ENCODE assay signal across 13 mouse cellular contexts in genomic region chr8:104866844-104867531, GRCm38 (mm10). TPM values are rescaled to one million over a fixed set of nuclear protein-coding genes. Genes with fewer than 3 reads are reported as not detected.
"Had no signal": no experiment of that assay in that cellular context is flagged by ENCODE, and none has a peak within 500 bp of the region (broad histone marks: within the 10 kb centered on the region; RNA-seq: fewer than 3 reads in every experiment).

No protein-coding gene starts in this region.

RNA-seq across cellular contexts. Expression of gene Ces2c, which starts 20.1 kb away (rescaled TPM):
- total RNA-seq: layer of hippocampus, adult 8-10 months; layer of hippocampus, postnatal 10 days; layer of hippocampus, postnatal 36 days; left cerebral cortex, adult 2 months; left cerebral cortex, postnatal 10 days; left cerebral cortex, postnatal 36 days had no signal
- polyA plus RNA-seq: limb, embryonic 11.5 days; liver, embryonic 13.5 days; lung, embryonic 15.5 days; midbrain, embryonic 12.5 days; midbrain, embryonic 15.5 days; neural tube, embryonic 12.5 days; neural tube, embryonic 15.5 days had no signal

RNA-seq across cellular contexts. Expression of gene Ces2e, which starts 59.1 kb away (rescaled TPM):
- total RNA-seq: layer of hippocampus, adult 8-10 months; layer of hippocampus, postnatal 36 days; left cerebral cortex, adult 2 months; left cerebral cortex, postnatal 36 days had no signal
- polyA plus RNA-seq: limb, embryonic 11.5 days; midbrain, embryonic 12.5 days; midbrain, embryonic 15.5 days; neural tube, embryonic 12.5 days; neural tube, embryonic 15.5 days had no signal
